In the genomic region with DNA sequence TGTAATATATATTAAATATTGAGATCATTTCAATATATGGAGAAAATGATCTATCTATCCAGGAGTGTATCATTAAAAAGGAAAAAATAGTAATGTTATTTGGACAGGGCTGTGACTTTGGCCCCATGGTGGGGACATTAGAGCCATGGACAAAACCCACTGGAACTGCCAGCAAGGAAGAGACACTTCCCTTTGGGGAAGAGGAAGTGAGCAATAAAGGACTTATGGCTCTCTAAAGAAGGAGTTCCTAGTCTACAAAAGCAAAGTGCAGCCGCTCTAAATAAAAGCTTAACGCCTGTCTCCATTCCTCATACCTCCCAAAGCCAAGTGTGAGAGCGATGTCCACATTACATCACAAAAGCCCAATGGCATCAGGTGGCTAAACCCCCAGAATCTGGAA, we compare ENCODE assay signal across 22 mouse cellular contexts.
"Had no signal": no experiment of that assay in that cellular context is flagged by ENCODE, and none has a peak within 500 bp of the region (broad histone marks: within the 10 kb centered on the region; RNA-seq: fewer than 3 reads in every experiment).

No protein-coding gene starts in this region.

- H3K27me3 ChIP-seq: liver, embryonic 13.5 days; liver, embryonic 15.5 days; lung, embryonic 15.5 days; midbrain, embryonic 13.5 days; midbrain, embryonic 15.5 days; neural tube, embryonic 13.5 days; neural tube, embryonic 15.5 days had no signal

- H3K4me2 ChIP-seq: liver, embryonic 11.5 days; liver, embryonic 13.5 days; liver, embryonic 15.5 days; lung, embryonic 15.5 days; midbrain, embryonic 13.5 days; midbrain, embryonic 15.5 days; neural tube, embryonic 13.5 days; neural tube, embryonic 15.5 days had no signal

- H3K9me3 ChIP-seq: liver, embryonic 13.5 days; liver, embryonic 15.5 days; lung, embryonic 15.5 days; midbrain, embryonic 10.5 days; midbrain, embryonic 13.5 days; midbrain, embryonic 15.5 days; neural tube, embryonic 13.5 days; neural tube, embryonic 15.5 days had no signal

- H3K27ac ChIP-seq: liver, embryonic 13.5 days; liver, embryonic 15.5 days; lung, embryonic 15.5 days; midbrain, embryonic 10.5 days; midbrain, embryonic 13.5 days; midbrain, embryonic 15.5 days; neural tube, embryonic 13.5 days; neural tube, embryonic 15.5 days had no signal

- ATAC-seq: liver, postnatal 0 days; lung, postnatal 0 days; midbrain, embryonic 13.5 days; midbrain, embryonic 15.5 days had no signal

- H3K36me3 ChIP-seq: liver, embryonic 13.5 days; liver, embryonic 15.5 days; lung, embryonic 15.5 days; midbrain, embryonic 10.5 days; midbrain, embryonic 13.5 days; midbrain, embryonic 15.5 days; neural tube, embryonic 13.5 days; neural tube, embryonic 15.5 days had no signal

- DNase-seq: liver, embryonic 13.5 days; liver, postnatal 0 days; lung, adult 2 months; lung, postnatal 4 days; retina, postnatal 1 day; right cerebral cortex, adult 18-20 months; right cerebral cortex, postnatal 25 days; right cerebral cortex, postnatal 4 days; spleen, adult 18-20 months; thymus, adult 18-20 months; thymus, postnatal 14 days; thymus, postnatal 36 days had no signal

- H3K9ac ChIP-seq: liver, embryonic 13.5 days; liver, embryonic 15.5 days; liver, postnatal 0 days; lung, embryonic 15.5 days; midbrain, embryonic 13.5 days; midbrain, embryonic 15.5 days; neural tube, embryonic 13.5 days; neural tube, embryonic 15.5 days had no signal

- H3K4me3 ChIP-seq: liver, embryonic 13.5 days; liver, embryonic 15.5 days; lung, embryonic 15.5 days; midbrain, embryonic 10.5 days; midbrain, embryonic 13.5 days; midbrain, embryonic 15.5 days; myocyte; neural tube, embryonic 13.5 days; neural tube, embryonic 15.5 days had no signal
